Mouse (Mus musculus) yolk sac, embryonic 10.5 days (tissue): ENCODE measurements around the gene Golgb1.

ENCODE experiments used
- DNase-seq: peaks from one replicate; pipeline ENCODE4 v3.0.0-alpha.2; 2017; ENCODE audit warnings: low spot score

Gene Golgb1

GRCm38 (mm10) chr16:36944895-36945424 is 70.0 kb downstream of the Golgb1 start:
- no peak for DNase-seq

- no peak for DNase-seq
These were observed 71.7 kb downstream of the Golgb1 start for GRCm38 (mm10) chr16:36946459-36947159.

- DNase-seq, result no peak
These were observed 72.8 kb downstream of the Golgb1 start for GRCm38 (mm10) chr16:36947646-36948197.

- no peak for DNase-seq
These were observed 74.8 kb downstream of the Golgb1 start for GRCm38 (mm10) chr16:36949614-36950336.

GRCm38 (mm10) chr16:36951029-36951428 is 76.1 kb downstream of the Golgb1 start:
- no peak for DNase-seq

GRCm38 (mm10) chr16:36955106-36955505 is 80.2 kb downstream of the Golgb1 start:
- no peak for DNase-seq

GRCm38 (mm10) chr16:36963415-36963814 is 88.5 kb downstream of the Golgb1 start:
- DNase-seq, result no peak

GRCm38 (mm10) chr16:36979127-36979526 is 104.2 kb downstream of the Golgb1 start:
- DNase-seq, result no peak
